Mouse (Mus musculus) testis, adult 2 months (tissue): ENCODE measurements at regions not wholly inside any gene's neighbourhood (a gene's known extent, or its start where the extent isn't known, plus 50 kb on each side); places are given as distances from the start of the nearest gene placed in this dataset.

Experiments
- H3K27ac ChIP-seq: fragments of 200-500 bp; 2 replicates; pipeline ENCODE4 v1.5.1; 2012; ENCODE audit warnings: low read depth, low read length; ENCODE audit not compliant: control insufficient read depth, insufficient read depth
- H3K27me3 ChIP-seq: fragments of 200-500 bp; 2 replicates; pipeline ENCODE4 v1.6.1; 2012; ENCODE audit warnings: mild to moderate bottlenecking, low read length, moderate library complexity; ENCODE audit not compliant: control insufficient read depth, insufficient read depth
- H3K36me3 ChIP-seq: fragments of 200-500 bp; 2 replicates; pipeline ENCODE4 v1.6.1; 2012; ENCODE audit warnings: mild to moderate bottlenecking, low read length; ENCODE audit not compliant: control insufficient read depth, insufficient read depth
- H3K4me1 ChIP-seq: fragments of 200-500 bp; 2 replicates; pipeline ENCODE4 v1.6.1; 2012; ENCODE audit warnings: low read length; ENCODE audit not compliant: control insufficient read depth, insufficient read depth
- H3K4me3 ChIP-seq: fragments of 200-500 bp; 2 replicates; pipeline ENCODE4 v1.5.1; 2012; ENCODE audit warnings: low read depth, mild to moderate bottlenecking, low read length, moderate library complexity, mixed read lengths; ENCODE audit not compliant: control insufficient read depth
- CTCF ChIP-seq: fragments of 200-500 bp; IDR thresholded peaks from 2 replicates; pipeline ENCODE4 v1.5.1; 2012; ENCODE audit warnings: low read depth, mild to moderate bottlenecking, inconsistent platforms, low read length, moderate library complexity; ENCODE audit not compliant: control insufficient read depth, insufficient read depth, insufficient replicate concordance
- POLR2A ChIP-seq: fragments of 200-500 bp; IDR thresholded peaks from 2 replicates; pipeline ENCODE4 v1.6.1; 2012; ENCODE audit warnings: low read depth, mild to moderate bottlenecking, inconsistent platforms, low read length, moderate library complexity; ENCODE audit not compliant: control insufficient read depth

DNA sequence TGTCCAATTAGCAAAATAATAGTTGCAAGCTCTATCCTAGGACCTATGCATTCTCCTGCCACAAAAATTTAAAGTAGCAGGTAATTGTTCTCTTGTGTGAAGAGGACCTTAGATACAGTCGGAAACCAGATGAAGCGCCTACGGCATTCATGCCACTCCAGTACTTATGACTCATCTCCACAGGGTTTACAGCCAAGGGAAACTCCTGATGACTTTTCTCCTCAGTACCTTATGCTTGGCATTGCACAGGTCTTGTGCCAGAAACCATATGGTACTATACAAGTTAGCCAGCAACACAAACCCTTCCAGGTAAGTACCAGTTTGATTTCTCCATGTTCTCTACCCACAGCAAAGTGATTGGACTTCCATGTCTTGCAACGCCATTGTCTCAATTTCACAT is 606.3 kb upstream of the Dmac1 start:
- Histone ChIP-seq H3K36me3 (no peaks in the 10 kb centered on the region), H3K4me1 (no peaks in the 10 kb centered on the region), H3K27ac (no peak overlapping the region), H3K4me3 (no peak overlapping the region), H3K27me3 (no peaks in the 10 kb centered on the region)
- TF ChIP-seq POLR2A (no peak), CTCF (no peak)

GRCm38 (mm10) chr4:75869771-75870170 is 591.7 kb upstream of the Dmac1 start:
- H3K4me3 ChIP-seq = no peak overlapping the region
- H3K27me3 ChIP-seq = no peaks in the 10 kb centered on the region
- H3K36me3 ChIP-seq = no peaks in the 10 kb centered on the region
- TF ChIP-seq CTCF = no peak
- TF ChIP-seq POLR2A = no peak
- no peaks in the 10 kb centered on the region for H3K4me1 ChIP-seq
- no peak overlapping the region for H3K27ac ChIP-seq

GRCm38 (mm10) chr4:75861076-75861475 is 583.0 kb upstream of the Dmac1 start:
- H3K4me1 ChIP-seq = no peaks in the 10 kb centered on the region
- no peak overlapping the region for H3K27ac ChIP-seq
- TF ChIP-seq CTCF (no peak), POLR2A (no peak)
- no peak overlapping the region for H3K4me3 ChIP-seq
- H3K27me3 ChIP-seq = no peaks in the 10 kb centered on the region
- H3K36me3 ChIP-seq = no peaks in the 10 kb centered on the region

DNA sequence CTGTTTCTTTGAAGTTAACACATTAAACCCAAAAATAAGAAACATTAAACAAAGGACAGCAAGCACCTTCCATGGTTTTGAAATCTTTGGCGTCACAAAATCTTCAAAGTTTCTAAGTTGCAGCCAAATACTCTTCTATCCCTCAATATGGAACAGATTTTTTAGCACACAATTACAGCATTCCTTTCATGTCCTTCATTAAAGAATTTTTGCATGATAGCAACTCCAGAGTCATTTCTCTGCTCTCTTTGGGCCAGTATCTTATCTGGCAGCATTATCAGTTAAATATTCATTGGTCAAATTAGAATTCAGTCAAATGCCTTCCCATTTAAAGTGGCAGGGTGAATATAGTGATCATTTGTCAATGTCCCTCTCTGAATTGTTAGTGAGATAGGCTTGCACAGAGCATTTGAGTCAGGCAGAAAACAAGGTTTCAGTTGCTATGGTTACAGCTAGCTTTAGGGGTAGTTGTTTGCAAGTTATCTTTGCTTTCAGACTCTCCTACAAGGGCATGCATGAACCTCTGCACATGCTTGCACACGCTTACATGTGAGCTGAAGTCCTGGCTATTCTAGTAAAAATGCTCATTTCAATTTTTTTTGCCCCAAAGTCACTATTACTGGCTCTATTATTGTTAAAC is 579.8 kb upstream of the Dmac1 start:
- TF ChIP-seq POLR2A (no peak), CTCF (no peak)
- H3K36me3 ChIP-seq = no peaks in the 10 kb centered on the region
- H3K27ac ChIP-seq = no peak overlapping the region
- no peaks in the 10 kb centered on the region for H3K4me1 ChIP-seq
- H3K4me3 ChIP-seq = no peak overlapping the region
- no peaks in the 10 kb centered on the region for H3K27me3 ChIP-seq

- H3K36me3 ChIP-seq = no peaks in the 10 kb centered on the region
- TF ChIP-seq CTCF (no peak), POLR2A (no peak)
- H3K4me3 ChIP-seq = no peak overlapping the region
- H3K27ac ChIP-seq = no peak overlapping the region
- H3K4me1 ChIP-seq = no peaks in the 10 kb centered on the region
- H3K27me3 ChIP-seq = no peaks in the 10 kb centered on the region
Measured at GRCm38 (mm10) chr4:75855688-75856296, 577.7 kb upstream of the Dmac1 start.

DNA sequence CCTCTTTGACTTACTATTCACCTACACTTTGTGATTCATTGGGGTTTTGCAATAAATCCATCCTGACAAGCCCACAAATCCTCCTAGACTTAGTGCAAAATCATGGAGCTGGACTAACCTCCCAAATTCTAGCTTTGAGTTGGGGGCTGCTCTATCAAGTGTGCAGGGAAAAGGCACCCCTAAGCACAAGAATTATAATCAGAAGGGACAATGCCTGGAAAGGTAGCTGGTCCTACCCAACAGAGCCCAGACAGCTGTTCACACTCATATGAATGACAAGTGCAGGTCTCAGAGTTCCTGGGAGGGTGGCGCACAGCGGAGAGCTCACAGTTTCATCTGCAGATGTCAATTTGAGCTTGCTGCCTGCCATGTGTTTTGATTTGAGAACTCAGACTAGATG is 572.2 kb upstream of the Dmac1 start:
- H3K36me3 ChIP-seq = no peaks in the 10 kb centered on the region
- H3K27ac ChIP-seq = no peak overlapping the region
- H3K4me3 ChIP-seq = no peak overlapping the region
- no peaks in the 10 kb centered on the region for H3K4me1 ChIP-seq
- TF ChIP-seq POLR2A (no peak), CTCF (no peak)
- H3K27me3 ChIP-seq = no peaks in the 10 kb centered on the region

DNA sequence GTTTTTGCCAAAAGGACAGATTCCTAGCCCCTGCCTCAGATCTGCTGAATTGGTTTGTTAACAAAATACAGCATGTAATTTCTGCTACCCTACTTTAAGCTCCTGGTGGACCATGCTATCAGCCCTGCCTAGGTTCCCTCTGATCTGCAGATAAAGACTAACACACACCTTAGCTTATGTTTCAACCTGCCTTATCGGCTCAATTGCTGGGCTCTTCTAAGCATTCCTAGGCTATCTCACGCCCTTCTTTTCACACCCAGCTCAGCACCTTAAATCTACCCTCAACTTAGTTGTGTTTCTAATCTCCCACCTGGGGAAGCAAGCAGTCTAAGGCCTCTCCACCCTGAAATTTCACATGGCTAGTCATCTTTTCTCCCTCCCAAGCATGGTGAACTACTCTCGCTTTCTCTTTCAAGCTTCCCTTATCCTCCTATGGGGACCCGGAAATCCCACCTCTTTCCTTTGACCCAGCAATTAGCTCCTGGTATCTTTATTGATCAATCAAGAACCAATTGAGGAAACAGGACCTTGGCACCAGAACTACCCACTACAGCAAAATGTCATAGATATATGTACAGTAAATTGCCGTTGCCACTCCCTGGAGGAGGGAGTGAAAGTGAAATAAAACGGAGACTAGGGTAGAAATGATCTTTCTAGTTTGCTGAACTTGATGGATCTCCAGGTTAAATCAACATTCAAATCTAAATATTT is 569.7 kb upstream of the Dmac1 start:
- H3K36me3 ChIP-seq = no peaks in the 10 kb centered on the region
- TF ChIP-seq POLR2A = no peak
- no peak for TF ChIP-seq CTCF

More for the DNA sequence above, 569.7 kb upstream of the Dmac1 start:
- no peak overlapping the region for H3K4me3 ChIP-seq
- no peaks in the 10 kb centered on the region for H3K4me1 ChIP-seq
- H3K27ac ChIP-seq = no peak overlapping the region
- H3K27me3 ChIP-seq = no peaks in the 10 kb centered on the region
